ENCODE assay signal across 15 mouse cellular contexts in the genomic region with DNA sequence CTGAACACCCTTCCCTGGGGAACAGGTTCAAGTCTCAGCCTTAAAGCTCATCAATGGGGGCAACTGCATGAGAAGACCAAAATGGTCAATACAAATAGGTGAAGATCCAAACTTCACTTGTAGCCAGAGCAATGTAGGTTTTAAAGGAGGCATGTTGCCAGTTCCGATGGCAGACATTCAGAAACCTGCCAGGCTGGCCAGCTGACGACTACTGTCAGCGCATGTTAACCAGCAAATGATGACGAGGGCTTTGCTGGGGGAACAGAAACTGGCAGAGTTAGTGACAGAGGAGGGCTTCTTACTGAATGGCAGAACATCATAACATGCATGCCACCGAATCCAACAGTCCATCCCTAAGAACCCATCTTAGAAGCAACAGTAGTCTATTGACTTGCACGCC. TPM values are rescaled to one million over a fixed set of nuclear protein-coding genes. Genes with fewer than 3 reads are reported as not detected.
DNase-seq lines count a peak whose midpoint lies in the region; ATAC-seq lines count a peak whose summit lies in the region.
"Had no signal": no experiment of that assay in that cellular context is flagged by ENCODE, and none has a peak within 500 bp of the region (broad histone marks: within the 10 kb centered on the region; RNA-seq: fewer than 3 reads in every experiment).

No protein-coding gene starts in this region.

- peak overlapping the region; percentile 38 for H3K27ac ChIP-seq in forebrain, embryonic 15.5 days (replicated peaks)
- no peak overlapping the region for H3K27ac ChIP-seq in forebrain, embryonic 10.5 days
- H3K27ac ChIP-seq in neural tube, embryonic 13.5 days (replicated peaks), result no peak overlapping the region
- H3K27ac ChIP-seq: heart, embryonic 13.5 days; stomach, postnatal 0 days had no signal

- peak overlapping the region; percentile 95 for H3K4me2 ChIP-seq in forebrain, embryonic 15.5 days (replicated peaks)
- H3K4me2 ChIP-seq in neural tube, embryonic 13.5 days, result 0 out of 2 replicates have a peak overlapping the region, but pooled peaks have one; percentile 11
- H3K4me2 ChIP-seq: heart, embryonic 13.5 days; liver, embryonic 11.5 days had no signal

- 30% methylated on average over 6 of the region's 6 CpGs for WGBS in forebrain, embryonic 15.5 days
- WGBS in forebrain, embryonic 10.5 days, result 90% methylated on average over 6 of the region's 6 CpGs
- WGBS in neural tube, embryonic 13.5 days, result 78% methylated on average over 6 of the region's 6 CpGs

- no peak for DNase-seq in forebrain, embryonic 10.5 days (ENCODE audit: extremely low spot score, low spot score)
- no peak for DNase-seq in neural tube, embryonic 10.5 days (ENCODE audit: extremely low spot score, low spot score)
- peak; percentile 80 to 85 for DNase-seq in cerebellum, postnatal 10 days
- no peak for DNase-seq in kidney, adult 8-10 months
- DNase-seq in T-cell, adult 2 months (ENCODE audit: low spot score), result no peak
- no peak for DNase-seq in lung, adult 18-20 months
- DNase-seq: adrenal gland, adult 8-10 months; kidney, postnatal 25 days; right cerebral cortex, adult 18-20 months; thymus, postnatal 36 days had no signal

- peak overlapping the region; percentile 16 for H3K4me3 ChIP-seq in forebrain, embryonic 15.5 days
- H3K4me3 ChIP-seq in forebrain, embryonic 10.5 days, result no peak overlapping the region
- no peak overlapping the region for H3K4me3 ChIP-seq in neural tube, embryonic 13.5 days
- H3K4me3 ChIP-seq: heart, embryonic 13.5 days had no signal

- H3K27me3 ChIP-seq in forebrain, embryonic 15.5 days, result 0 out of 2 replicates have a peak, but pooled peaks cover 5% of the 10 kb centered on the region
- peaks cover 68% of the 10 kb centered on the region for H3K27me3 ChIP-seq in forebrain, embryonic 10.5 days (ENCODE audit: poor library complexity, severe bottlenecking)
- peaks cover 52% of the 10 kb centered on the region for H3K27me3 ChIP-seq in neural tube, embryonic 13.5 days

- peaks cover 42% of the 10 kb centered on the region for H3K4me1 ChIP-seq in forebrain, embryonic 15.5 days
- peaks cover 22% of the 10 kb centered on the region for H3K4me1 ChIP-seq in forebrain, embryonic 10.5 days
- H3K4me1 ChIP-seq in neural tube, embryonic 13.5 days (replicated peaks), result peaks cover 23% of the 10 kb centered on the region

- no peak overlapping the region; the same call in 1 of the 2 replicates for H3K9ac ChIP-seq in forebrain, embryonic 15.5 days (replicated peaks)
- H3K9ac ChIP-seq in neural tube, embryonic 13.5 days, result no peak overlapping the region
- H3K9ac ChIP-seq: heart, embryonic 13.5 days had no signal

- no peak for ATAC-seq in forebrain, embryonic 15.5 days (replicated peaks)
- no peak for ATAC-seq in neural tube, embryonic 13.5 days (ENCODE audit: low read depth)

- no peaks in the 10 kb centered on the region for H3K36me3 ChIP-seq in forebrain, embryonic 15.5 days
- H3K36me3 ChIP-seq in forebrain, embryonic 10.5 days (replicated peaks), result no peaks in the 10 kb centered on the region
- H3K36me3 ChIP-seq in neural tube, embryonic 13.5 days, result no peaks in the 10 kb centered on the region
- H3K36me3 ChIP-seq: heart, embryonic 13.5 days had no signal

- H3K9me3 ChIP-seq in forebrain, embryonic 15.5 days, result no peaks in the 10 kb centered on the region
- no peaks in the 10 kb centered on the region for H3K9me3 ChIP-seq in forebrain, embryonic 10.5 days
- no peaks in the 10 kb centered on the region for H3K9me3 ChIP-seq in neural tube, embryonic 13.5 days
- H3K9me3 ChIP-seq: heart, embryonic 13.5 days had no signal

RNA-seq across cellular contexts. Expression of a gene that starts 2.9 kb away (rescaled TPM):
- 58.6 and 73.1 TPM in 2 replicates for polyA plus RNA-seq in forebrain, embryonic 15.5 days (2015; fragmentation: Nextera tagmentation; extraction: Ambion mirVana)
- polyA plus RNA-seq in forebrain, embryonic 10.5 days (2016; fragmentation: Nextera tagmentation; extraction: Ambion mirVana), result 4.1 and 4.7 TPM in 2 replicates
- 33.8 and 35.0 TPM in 2 replicates for polyA plus RNA-seq in neural tube, embryonic 13.5 days (2015; fragmentation: Nextera tagmentation; extraction: Ambion mirVana)

Comparison
In these comparisons a context has a peak if more than half of its experiments do, and no peak if none do; other contexts are left out.
1. DNase-seq: peak in cerebellum, postnatal 10 days (2 of 2); none in forebrain, embryonic 10.5 days (single experiment), neural tube, embryonic 10.5 days (single experiment), kidney, adult 8-10 months (0 of 2), T-cell, adult 2 months (single experiment) and lung, adult 18-20 months (0 of 2).